Mouse (Mus musculus): ENCODE measurements at regions not wholly inside any gene's neighbourhood (a gene's known extent, or its start where the extent isn't known, plus 50 kb on each side); places are given as distances from the start of the nearest gene placed in this dataset.

GRCm38 (mm10) chr5:52920251-52920650 lies 86.4 kb downstream of the Anapc4 start:
- no peak for DNase-seq (ENCODE audit: low spot score in 2 of 2)

DNA sequence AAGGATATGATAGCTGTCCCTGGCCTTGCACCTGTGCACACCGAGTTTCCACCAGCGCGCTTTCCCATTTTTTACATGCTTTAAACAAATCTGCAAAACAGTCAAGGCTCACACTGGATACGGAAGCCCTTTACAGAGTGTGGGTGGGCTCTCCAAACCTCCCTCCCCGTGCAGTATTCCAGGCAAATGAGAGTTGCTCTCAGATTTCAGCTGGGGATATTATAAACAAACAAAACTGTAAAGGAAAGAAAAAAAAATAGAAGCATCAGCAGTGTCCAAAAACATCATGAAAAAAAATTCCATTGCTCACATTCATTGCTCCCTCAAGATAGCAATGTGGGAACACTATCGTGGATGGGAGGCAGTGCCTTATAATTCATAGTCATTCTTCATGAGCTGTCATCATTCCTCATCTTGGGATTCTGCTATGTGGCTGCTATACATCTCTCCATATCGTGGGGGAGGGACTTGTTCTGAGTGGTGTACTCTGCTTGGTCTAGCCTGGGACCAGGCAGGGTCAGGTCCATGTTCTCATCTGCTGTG lies 87.0 kb downstream of the Anapc4 start:
- no peak for DNase-seq (ENCODE audit: low spot score in 2 of 2)

DNA sequence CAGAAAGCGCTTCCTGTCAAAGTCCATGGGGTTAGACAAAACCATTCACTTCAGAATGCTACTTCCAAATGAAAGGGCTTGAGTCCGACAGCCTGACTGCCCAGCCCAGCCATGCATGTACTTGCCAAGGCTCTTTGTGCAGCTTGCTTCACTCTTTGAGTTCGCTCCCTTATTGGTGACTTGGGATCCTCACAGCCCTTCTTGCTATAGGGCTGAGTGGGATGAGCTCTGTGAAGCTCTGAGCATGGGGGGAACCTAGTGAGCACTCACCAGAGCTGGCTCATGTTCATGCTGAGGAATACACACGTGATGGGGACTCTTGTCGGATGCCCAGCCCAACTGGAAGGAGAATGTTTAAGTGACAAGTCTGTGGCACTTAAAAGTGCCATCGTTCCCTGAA lies 91.2 kb downstream of the Anapc4 start:
- DNase-seq (ENCODE audit: low spot score in 2 of 2): no peak

DNA sequence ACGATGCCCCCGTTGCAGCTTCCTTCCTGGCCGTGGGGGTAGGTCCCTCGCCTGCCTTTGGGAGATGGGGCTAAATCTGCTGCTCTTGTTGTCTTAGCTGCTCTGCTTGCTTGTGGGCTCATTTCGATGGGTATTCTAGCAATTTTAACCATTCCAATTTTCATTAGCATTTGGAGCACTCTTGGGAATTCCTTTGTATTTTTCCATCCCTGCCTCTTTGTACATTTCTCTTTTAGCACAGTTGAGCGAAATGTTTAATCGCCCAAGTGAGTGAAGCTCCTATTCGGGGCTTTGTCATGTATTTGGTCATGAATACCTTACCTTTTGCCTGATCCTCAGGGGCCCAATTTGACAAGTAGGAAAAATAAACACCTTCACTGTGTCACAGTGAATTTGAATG lies 95.9 kb downstream of the Anapc4 start:
- DNase-seq (ENCODE audit: low spot score in 2 of 2): no peak

DNA sequence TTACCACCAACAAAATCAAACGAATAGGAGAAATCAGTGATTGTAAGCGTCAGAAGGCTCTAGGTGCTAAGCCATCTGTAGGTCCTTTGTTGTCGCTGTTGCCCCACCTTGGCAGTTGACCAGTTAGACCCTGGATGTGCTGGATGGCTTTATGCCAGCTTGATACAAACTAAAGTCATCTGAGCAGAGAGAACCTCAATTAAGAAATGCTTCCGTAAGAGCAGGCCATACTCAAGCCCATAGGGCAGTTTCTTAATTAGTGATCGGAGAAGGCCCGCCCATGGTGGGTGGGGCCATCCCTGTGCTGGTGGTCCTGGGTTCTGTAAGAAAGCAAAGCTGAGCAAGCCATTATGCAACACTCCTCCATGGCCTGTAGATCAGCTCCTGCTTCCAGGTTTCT lies 99.5 kb downstream of the Anapc4 start:
- DNase-seq (ENCODE audit: low spot score in 2 of 2): no peak

DNA sequence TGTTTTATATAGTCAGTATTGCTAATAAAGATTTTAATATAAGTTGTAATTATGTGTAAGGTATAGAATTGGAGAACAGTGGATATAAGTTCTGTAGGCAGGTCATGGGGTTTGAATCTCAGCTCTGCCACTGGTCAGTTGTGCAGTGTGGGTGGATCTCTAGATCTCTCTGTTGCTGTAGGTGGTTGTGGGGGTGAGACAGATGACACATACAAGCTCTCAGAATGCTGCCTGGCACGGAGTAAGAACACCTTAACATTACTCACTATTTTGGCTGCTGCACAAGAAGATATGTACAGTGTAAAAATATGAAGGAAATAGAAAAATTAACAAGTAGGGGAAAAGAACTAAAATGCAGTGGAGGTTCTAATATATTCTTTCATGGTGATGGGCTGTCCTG lies 100.3 kb upstream of the Slc34a2 start:
- DNase-seq (ENCODE audit: low spot score in 2 of 2): peak in 1 of 2 experiments; percentile 70

DNA sequence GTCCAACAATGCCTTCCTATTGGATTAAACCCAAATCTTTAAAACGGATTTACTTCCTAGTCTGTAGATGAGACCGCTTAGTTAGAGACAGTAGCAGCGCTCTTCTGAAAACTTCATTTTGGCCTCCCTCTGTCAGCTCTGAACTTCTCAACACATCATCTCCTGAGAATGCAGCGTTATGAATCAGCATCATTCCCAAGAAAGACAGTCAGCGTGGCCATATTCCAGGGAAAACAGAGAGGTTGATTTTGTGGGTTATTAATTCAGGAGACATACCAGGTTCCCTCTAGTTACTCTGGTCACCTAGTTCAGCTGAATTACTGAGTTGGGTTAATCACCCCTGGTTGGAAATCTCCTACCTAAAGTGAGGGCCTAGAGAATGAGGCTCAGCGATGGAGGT lies 97.9 kb upstream of the Slc34a2 start:
- DNase-seq (ENCODE audit: low spot score in 2 of 2): no peak

DNA sequence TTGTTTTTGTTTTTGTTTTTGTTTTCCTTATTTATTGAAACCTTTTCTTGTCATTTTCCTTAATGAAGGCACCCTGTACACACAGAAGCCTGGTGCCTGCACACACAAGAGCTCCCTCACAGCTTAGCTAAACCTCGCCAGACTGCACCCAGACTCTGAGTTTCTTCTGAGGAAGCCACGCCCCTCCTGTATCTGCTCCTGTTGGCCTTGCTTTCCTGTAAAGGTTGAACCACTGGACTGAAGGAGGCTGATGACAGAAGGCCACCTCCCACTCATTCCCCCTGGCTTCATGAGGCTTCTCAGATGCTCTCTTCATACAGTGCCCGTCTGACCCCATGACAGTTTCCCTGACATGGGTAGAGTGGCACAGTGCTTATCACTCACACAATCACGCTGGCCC lies 97.2 kb upstream of the Slc34a2 start:
- no peak for DNase-seq (ENCODE audit: low spot score in 2 of 2)

DNA sequence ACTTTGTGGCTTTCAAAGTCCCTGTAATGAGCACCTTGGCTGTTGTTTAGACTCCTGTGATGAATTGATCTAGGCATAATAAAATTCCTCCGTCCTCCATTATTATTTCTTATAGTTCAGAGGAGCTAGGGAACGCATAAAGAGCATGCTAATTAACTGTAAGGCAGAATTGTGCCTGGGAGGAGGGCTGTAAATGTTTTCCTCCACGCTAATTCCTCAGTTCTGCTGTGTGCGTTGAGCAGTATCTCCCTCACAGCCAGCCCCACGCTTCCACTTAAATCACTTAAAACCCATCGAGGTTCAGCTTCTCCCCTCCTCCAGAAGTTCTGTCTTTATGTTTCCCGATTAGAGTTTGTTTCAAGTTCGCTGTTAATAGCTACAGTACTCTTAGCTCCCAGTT lies 84.0 kb upstream of the Slc34a2 start:
- DNase-seq (ENCODE audit: low spot score in 2 of 2): no peak

DNA sequence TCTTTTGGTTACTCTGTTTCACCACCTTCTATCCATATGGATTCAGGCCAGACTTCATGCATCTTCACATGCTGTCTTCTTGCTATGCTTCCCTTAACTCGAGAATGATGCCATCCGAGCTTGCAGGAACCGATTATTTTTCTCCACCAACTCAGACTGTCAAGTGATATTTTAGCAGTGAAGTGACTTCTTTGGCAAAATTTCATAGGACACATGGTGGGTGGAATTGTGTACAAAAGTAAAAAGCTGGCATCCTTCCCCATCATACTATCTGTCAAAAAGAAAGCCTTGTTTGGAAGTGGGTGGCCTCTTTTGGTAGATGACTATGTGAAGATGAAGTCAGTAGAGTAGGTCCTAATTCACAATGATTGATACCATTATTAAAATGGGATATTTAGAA lies 83.2 kb upstream of the Slc34a2 start:
- DNase-seq (ENCODE audit: low spot score in 2 of 2): peak in 1 of 2 experiments; percentile 32

DNA sequence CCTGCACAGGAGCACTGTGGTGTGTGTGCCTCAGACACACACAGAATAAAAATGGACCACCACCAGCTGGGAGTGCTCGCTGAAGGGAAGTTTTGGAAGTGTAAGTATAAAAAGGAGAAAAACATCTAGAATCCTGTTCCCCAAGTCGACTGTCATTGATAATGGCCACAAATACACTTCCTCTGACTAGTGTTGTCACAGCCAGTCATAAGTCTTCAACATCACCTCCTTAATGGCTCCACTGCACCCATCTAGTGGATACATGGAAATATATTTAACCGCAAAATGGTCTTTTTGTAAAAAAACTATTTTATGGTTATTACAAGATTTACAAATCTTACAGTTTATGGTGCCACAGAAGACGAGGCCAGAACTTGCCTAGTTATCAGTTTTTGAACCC lies 73.7 kb upstream of the Slc34a2 start:
- DNase-seq (ENCODE audit: low spot score in 2 of 2): no peak

DNA sequence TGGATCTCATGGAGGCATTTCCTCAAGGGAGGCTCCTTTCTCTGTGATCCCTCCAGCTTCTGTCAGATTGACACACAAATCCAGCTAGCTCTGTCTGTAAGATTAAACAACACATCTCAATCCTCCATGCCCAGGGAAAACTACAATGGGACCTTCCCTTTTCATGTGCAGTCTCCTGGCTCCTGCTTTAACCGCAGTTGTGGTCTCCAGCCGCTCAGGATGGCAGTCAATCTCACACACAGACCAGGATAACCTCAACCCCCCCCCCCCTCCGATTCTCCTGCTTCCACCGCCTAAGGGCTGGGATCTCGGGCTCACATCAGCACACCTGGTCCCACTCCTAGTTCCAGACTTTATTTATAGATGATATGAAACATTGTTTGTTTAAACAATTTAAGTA lies 66.1 kb upstream of the Slc34a2 start:
- DNase-seq (ENCODE audit: low spot score in 2 of 2): no peak

- DNase-seq (ENCODE audit: low spot score in 2 of 2): no peak
Measured at GRCm38 (mm10) chr5:52973003-52973402, 64.9 kb upstream of the Slc34a2 start.

- no peak for DNase-seq (ENCODE audit: low spot score in 2 of 2)
Measured at GRCm38 (mm10) chr5:52975557-52976088, 62.3 kb upstream of the Slc34a2 start.

DNA sequence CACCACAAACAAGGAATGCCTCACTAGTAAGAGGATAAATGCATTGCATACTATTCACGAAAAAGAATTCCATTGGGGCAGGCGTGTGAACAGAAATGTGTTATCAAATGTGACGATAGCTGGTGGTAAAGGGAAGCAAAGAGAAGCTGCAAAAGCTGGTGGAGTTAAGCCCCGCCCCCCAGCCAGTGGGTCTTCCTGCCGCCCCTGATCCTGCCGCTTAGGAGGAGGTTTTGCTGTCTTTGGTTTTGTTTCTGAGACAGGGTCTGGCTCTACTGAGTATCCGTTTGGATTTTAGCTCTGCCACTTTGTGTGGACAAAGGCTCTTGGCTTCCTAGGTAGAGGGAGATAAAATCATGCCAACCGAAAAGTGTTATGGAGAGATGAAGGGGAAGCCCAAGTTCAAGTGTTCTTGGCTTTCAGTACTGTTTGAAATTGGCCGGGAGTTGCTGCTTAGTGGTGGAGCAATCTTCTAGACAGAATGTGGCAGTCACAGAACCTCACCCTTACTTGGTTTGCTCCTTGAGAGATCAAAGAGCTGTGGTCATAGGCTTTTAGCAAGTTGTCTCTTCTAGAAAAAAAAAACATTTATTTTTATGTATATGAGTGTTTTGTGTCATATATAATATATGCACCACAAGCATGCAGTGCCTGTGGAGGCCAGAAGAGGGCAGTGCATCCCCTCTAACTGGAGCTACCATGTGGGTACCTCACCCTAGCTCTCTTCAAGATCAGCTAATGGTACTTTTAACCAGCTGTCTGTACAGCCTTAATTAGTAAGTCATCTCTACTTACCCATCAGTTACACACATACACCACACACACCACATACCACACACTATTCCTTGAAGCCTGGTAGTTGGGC lies 59.8 kb upstream of the Slc34a2 start:
- no peak for DNase-seq (ENCODE audit: low spot score in 2 of 2)

- no peak for DNase-seq (ENCODE audit: low spot score in 2 of 2)
Measured at GRCm38 (mm10) chr5:52979458-52979857, 58.4 kb upstream of the Slc34a2 start.

- DNase-seq (ENCODE audit: low spot score in 2 of 2): peak in 1 of 2 experiments; percentile 54
Measured at GRCm38 (mm10) chr5:52982056-52982455, 55.8 kb upstream of the Slc34a2 start.

- DNase-seq (ENCODE audit: low spot score in 2 of 2): no peak
Measured at GRCm38 (mm10) chr5:52982741-52983140, 55.1 kb upstream of the Slc34a2 start.
